Mouse (Mus musculus): ENCODE measurements around the gene Ankrd34b.

DNA sequence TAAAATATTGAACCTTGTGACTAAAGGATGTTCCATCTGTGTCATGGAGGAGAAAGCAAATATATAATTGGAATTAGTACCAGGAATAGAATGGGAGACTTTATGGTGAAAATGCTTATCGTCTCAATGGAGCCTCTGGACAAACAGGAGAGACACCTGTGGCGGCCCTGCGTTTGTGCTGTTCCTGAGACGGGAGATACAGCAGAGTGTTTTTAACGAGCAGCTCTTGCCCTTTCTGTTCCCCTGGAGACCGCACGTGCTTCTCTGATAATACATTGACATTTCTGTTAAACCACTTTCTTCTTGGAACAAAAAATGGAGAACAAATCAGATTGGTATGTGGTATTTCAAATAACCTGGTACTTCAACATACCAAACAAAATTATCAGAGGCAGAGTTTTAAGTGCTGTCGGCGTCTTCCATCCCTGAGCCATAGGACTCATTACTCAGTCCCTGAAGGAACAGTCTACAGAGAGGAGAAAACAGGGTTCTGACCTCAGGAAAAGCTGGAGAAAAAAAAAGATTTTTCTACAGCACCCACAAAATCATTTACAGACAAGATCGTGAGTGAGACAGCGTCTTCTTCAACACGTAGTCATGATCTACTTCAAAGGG is 32.5 kb upstream of the Ankrd34b start:
- TF ChIP-seq ELF1 (IDR thresholded peaks at IDR 0.05; ENCODE audit: low read depth, low read length) = no peak
- TF ChIP-seq ZKSCAN1 (IDR thresholded peaks at IDR 0.05; ENCODE audit: low read depth, low read length) = no peak
- TF ChIP-seq NRF1 (IDR thresholded peaks at IDR 0.05; ENCODE audit: insufficient read depth, low read depth, low read length, poor library complexity, severe bottlenecking) = no peak
- no peak for TF ChIP-seq USF2 (IDR thresholded peaks at IDR 0.05; ENCODE audit: borderline replicate concordance in 1 of 2, insufficient read depth in 1 of 2, low read depth in 1 of 2, low read length in 2 of 2)
- TF ChIP-seq POLR2A (IDR thresholded peaks at IDR 0.05; ENCODE audit: control insufficient read depth in 1 of 2, insufficient read depth in 1 of 2, low read depth in 1 of 2, low read length in 2 of 2, poor library complexity in 1 of 2) = no peak
